Mouse (Mus musculus): ENCODE data around the gene Phf7. TPM values are rescaled to one million over a fixed set of nuclear protein-coding genes. Genes with fewer than 3 reads are reported as not detected.

Gene Phf7
- polyA plus RNA-seq, 1 experiment: 4.5 TPM

DNA sequence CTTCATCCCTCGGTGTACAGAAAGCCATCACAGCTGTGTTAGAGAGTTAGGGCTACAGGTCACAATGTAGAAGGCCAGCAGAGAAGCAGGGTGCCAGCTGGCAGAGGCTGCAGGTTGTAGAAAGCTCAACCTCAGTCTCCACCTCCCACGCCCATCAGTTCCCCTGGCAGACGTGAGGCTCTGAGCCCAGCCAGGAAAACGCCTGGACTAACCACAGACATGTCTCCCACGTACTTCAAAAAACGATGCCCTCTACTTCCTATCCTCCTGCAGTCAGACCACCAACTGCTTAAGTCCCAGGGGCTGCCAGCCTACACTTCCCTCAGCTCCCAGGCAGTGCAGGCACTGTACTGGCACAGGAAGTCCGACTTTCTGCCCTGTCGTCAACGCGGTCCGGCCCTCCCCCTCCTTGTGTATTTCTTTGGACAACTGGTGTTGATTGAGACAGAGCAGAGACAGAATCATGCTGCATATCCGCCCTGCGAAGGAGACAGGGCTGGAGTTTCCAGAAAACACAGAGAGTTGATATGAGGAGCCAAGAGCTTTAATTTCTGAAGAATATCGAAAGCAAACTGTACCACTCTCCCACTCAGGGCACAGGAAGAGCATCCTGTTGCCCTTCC is 56.1 kb downstream of the Phf7 start:
- Histone ChIP-seq H3K27me3 (ENCODE audit: control insufficient read depth, insufficient read depth, insufficient read length) (no peaks in the 10 kb centered on the region), H3K79me3 (ENCODE audit: low read depth) (peaks cover 56% of the 10 kb centered on the region), H3K4me3 (ENCODE audit: insufficient read depth, poor library complexity, severe bottlenecking) (no peak overlapping the region), H3K36me3 (ENCODE audit: control insufficient read depth, insufficient read depth) (peaks cover 82% of the 10 kb centered on the region), H3ac (ENCODE audit: control insufficient read depth, insufficient read length, low read depth) (no peak overlapping the region), H3K79me2 (ENCODE audit: control insufficient read depth, insufficient read depth) (peaks cover 91% of the 10 kb centered on the region)
- TF ChIP-seq MAX (IDR thresholded peaks at IDR 0.05) (no peak), MYOD1 (IDR thresholded peaks at IDR 0.05; ENCODE audit: control insufficient read depth, insufficient read length, low read depth) (no peak), USF1 (IDR thresholded peaks at IDR 0.05; ENCODE audit: low read depth) (no peak), FOSL1 (IDR thresholded peaks at IDR 0.05; ENCODE audit: insufficient read depth, low read length, poor library complexity, severe bottlenecking) (no peak), MYOG (IDR thresholded peaks at IDR 0.05; ENCODE audit: control insufficient read depth, extremely low read depth, insufficient read length) (no peak), CEBPB (IDR thresholded peaks at IDR 0.05; ENCODE audit: low read depth) (no peak), CTCF (IDR thresholded peaks at IDR 0.05; ENCODE audit: control insufficient read depth, insufficient read depth, insufficient read length) (no peak)

DNA sequence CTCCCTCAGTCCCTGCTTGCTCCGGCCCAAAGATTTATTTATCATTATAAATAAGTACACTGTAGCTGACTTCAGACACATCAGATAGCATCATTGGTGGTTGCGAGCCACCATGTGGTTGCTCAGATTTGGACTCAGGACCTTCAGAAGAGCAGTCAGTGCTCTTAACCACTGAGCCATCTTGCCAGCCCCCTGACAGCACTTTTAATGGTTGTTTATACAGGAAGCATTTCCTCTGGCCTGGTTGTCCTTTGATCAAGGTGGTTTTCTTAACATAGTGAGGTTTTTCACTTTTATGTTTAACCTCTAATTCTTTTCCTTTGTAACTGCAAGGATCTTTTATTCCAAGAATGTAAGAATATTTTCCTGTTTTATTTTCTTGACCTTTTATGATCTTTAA is 56.7 kb downstream of the Phf7 start:
- Histone ChIP-seq H3K4me3 (ENCODE audit: insufficient read depth, poor library complexity, severe bottlenecking) (no peak overlapping the region), H3K79me2 (ENCODE audit: control insufficient read depth, insufficient read depth) (peaks cover 85% of the 10 kb centered on the region), H3K27me3 (ENCODE audit: control insufficient read depth, insufficient read depth, insufficient read length) (no peaks in the 10 kb centered on the region), H3K79me3 (ENCODE audit: low read depth) (peaks cover 52% of the 10 kb centered on the region), H3K36me3 (ENCODE audit: control insufficient read depth, insufficient read depth) (peaks cover 82% of the 10 kb centered on the region), H3ac (ENCODE audit: control insufficient read depth, insufficient read length, low read depth) (no peak overlapping the region)
- no peak for TF ChIP-seq MYOD1 (IDR thresholded peaks at IDR 0.05; ENCODE audit: control insufficient read depth, insufficient read length, low read depth)
- TF ChIP-seq FOSL1 (IDR thresholded peaks at IDR 0.05; ENCODE audit: insufficient read depth, low read length, poor library complexity, severe bottlenecking): no peak
- no peak for TF ChIP-seq MYOG (IDR thresholded peaks at IDR 0.05; ENCODE audit: control insufficient read depth, extremely low read depth, insufficient read length)
- TF ChIP-seq CTCF (IDR thresholded peaks at IDR 0.05; ENCODE audit: control insufficient read depth, insufficient read depth, insufficient read length): no peak
- no peak for TF ChIP-seq MAX (IDR thresholded peaks at IDR 0.05)
- TF ChIP-seq CEBPB (IDR thresholded peaks at IDR 0.05; ENCODE audit: low read depth): no peak
- TF ChIP-seq USF1 (IDR thresholded peaks at IDR 0.05; ENCODE audit: low read depth): no peak

DNA sequence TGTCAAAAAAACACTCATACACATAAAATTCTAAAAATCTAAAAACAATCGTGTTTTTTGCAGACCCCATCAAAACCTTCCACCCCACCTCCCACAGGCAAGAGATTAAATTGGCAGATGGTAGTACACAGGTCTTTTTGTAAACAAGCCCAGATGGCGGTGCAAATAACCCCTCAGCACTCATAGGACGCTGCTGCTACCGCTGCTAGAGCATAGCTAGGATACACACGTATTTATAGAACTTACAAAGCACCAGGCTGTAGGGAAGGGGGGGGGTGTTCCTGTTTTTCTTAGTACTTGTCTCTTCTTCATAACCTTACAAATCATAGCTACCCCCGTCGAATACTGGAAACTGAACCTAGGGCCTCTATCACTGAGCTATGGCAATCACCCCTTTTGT is 57.3 kb downstream of the Phf7 start:
- Histone ChIP-seq H3K27me3 (ENCODE audit: control insufficient read depth, insufficient read depth, insufficient read length) (no peaks in the 10 kb centered on the region), H3K79me2 (ENCODE audit: control insufficient read depth, insufficient read depth) (peaks cover 78% of the 10 kb centered on the region), H3K36me3 (ENCODE audit: control insufficient read depth, insufficient read depth) (peaks cover 84% of the 10 kb centered on the region), H3K4me3 (ENCODE audit: insufficient read depth, poor library complexity, severe bottlenecking) (no peak overlapping the region), H3ac (ENCODE audit: control insufficient read depth, insufficient read length, low read depth) (no peak overlapping the region), H3K79me3 (ENCODE audit: low read depth) (peaks cover 50% of the 10 kb centered on the region)
- TF ChIP-seq USF1 (IDR thresholded peaks at IDR 0.05; ENCODE audit: low read depth) (no peak), MYOG (IDR thresholded peaks at IDR 0.05; ENCODE audit: control insufficient read depth, extremely low read depth, insufficient read length) (no peak), MAX (IDR thresholded peaks at IDR 0.05) (no peak), FOSL1 (IDR thresholded peaks at IDR 0.05; ENCODE audit: insufficient read depth, low read length, poor library complexity, severe bottlenecking) (no peak)

DNA sequence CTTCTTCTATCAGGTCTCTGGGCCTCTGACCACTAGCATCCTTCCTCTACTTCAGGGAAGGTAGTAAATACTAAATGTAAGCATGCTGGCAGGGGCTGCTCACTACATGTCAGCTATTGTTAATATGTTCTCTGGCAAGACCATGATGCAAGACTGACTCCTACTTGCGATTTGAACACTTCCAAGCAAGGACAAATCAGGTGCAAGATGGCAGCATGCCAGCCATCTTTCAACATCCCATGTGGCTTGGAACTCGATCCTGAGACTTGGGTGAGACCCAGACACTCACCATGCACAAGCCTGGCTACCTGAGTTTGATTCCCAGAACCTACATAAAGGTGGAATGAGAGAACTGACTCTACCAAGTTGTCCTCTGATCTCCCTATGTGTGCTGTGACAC is 59.2 kb downstream of the Phf7 start:
- peaks cover 62% of the 10 kb centered on the region for H3K79me2 ChIP-seq (ENCODE audit: control insufficient read depth, insufficient read depth)
- H3ac ChIP-seq (ENCODE audit: control insufficient read depth, insufficient read length, low read depth): no peak overlapping the region
- H3K4me3 ChIP-seq (ENCODE audit: insufficient read depth, poor library complexity, severe bottlenecking): no peak overlapping the region
- peaks cover 92% of the 10 kb centered on the region for H3K36me3 ChIP-seq (ENCODE audit: control insufficient read depth, insufficient read depth)
- TF ChIP-seq CEBPB (IDR thresholded peaks at IDR 0.05; ENCODE audit: low read depth) (no peak), MAX (IDR thresholded peaks at IDR 0.05) (no peak), CTCF (IDR thresholded peaks at IDR 0.05; ENCODE audit: control insufficient read depth, insufficient read depth, insufficient read length) (no peak), USF1 (IDR thresholded peaks at IDR 0.05; ENCODE audit: low read depth) (no peak)
- no peaks in the 10 kb centered on the region for H3K27me3 ChIP-seq (ENCODE audit: control insufficient read depth, insufficient read depth, insufficient read length)
- peaks cover 45% of the 10 kb centered on the region for H3K79me3 ChIP-seq (ENCODE audit: low read depth)

DNA sequence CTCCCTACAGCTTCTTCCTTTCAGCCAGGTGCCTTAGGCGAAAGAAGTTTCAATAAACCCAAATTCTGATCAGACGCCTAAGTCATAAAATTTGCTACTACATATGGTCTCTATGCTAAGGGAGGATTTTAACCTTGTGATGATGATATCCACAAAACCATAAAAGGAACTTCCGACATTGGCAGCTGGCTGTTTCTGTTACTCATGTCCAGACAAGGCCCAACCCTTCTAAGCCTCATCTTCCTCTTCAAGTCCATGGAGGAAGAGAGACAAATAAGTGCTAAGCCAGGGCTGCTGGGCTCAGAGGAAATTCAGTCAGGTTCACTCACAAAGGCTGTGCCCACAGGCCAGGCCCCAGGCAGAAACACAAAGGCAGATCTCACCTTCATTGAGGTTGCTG is 61.8 kb downstream of the Phf7 start:
- Histone ChIP-seq H3K79me3 (ENCODE audit: low read depth) (peaks cover 22% of the 10 kb centered on the region), H3K4me3 (ENCODE audit: insufficient read depth, poor library complexity, severe bottlenecking) (no peak overlapping the region), H3K27me3 (ENCODE audit: control insufficient read depth, insufficient read depth, insufficient read length) (no peaks in the 10 kb centered on the region), H3ac (ENCODE audit: control insufficient read depth, insufficient read length, low read depth) (no peak overlapping the region), H3K79me2 (ENCODE audit: control insufficient read depth, insufficient read depth) (peaks cover 36% of the 10 kb centered on the region), H3K36me3 (ENCODE audit: control insufficient read depth, insufficient read depth) (peaks cover 92% of the 10 kb centered on the region)
- TF ChIP-seq MYOG (IDR thresholded peaks at IDR 0.05; ENCODE audit: control insufficient read depth, extremely low read depth, insufficient read length) (no peak), MYOD1 (IDR thresholded peaks at IDR 0.05; ENCODE audit: control insufficient read depth, insufficient read length, low read depth) (no peak), USF1 (IDR thresholded peaks at IDR 0.05; ENCODE audit: low read depth) (no peak), MAX (IDR thresholded peaks at IDR 0.05) (no peak), CTCF (IDR thresholded peaks at IDR 0.05; ENCODE audit: control insufficient read depth, insufficient read depth, insufficient read length) (no peak), FOSL1 (IDR thresholded peaks at IDR 0.05; ENCODE audit: insufficient read depth, low read length, poor library complexity, severe bottlenecking) (no peak), CEBPB (IDR thresholded peaks at IDR 0.05; ENCODE audit: low read depth) (no peak)

DNA sequence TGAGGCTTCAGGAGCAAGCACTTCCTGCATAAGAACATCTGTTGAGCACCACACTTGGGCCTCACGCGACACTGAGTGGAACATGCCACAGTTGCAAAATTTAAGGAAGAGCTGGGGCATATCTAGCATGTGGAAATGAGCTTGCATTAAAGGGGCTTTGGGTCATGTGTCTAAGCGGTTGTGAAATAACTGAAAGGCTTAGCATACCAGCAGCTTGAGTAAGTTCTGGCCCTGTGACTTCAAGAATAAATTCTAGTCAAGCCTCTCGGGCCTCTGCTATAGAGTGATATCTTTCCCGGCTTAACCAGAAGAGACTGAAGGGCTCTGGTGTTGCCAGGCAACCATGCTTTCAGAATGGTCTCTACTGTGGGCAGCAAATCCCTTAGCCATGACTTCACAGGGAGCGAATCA is 62.3 kb downstream of the Phf7 start:
- TF ChIP-seq CTCF (IDR thresholded peaks at IDR 0.05; ENCODE audit: control insufficient read depth, insufficient read depth, insufficient read length) (no peak), CEBPB (IDR thresholded peaks at IDR 0.05; ENCODE audit: low read depth) (peak; percentile 33)
- Histone ChIP-seq H3K79me2 (ENCODE audit: control insufficient read depth, insufficient read depth) (peaks cover 30% of the 10 kb centered on the region), H3ac (ENCODE audit: control insufficient read depth, insufficient read length, low read depth) (no peak overlapping the region), H3K27me3 (ENCODE audit: control insufficient read depth, insufficient read depth, insufficient read length) (no peaks in the 10 kb centered on the region), H3K79me3 (ENCODE audit: low read depth) (peaks cover 17% of the 10 kb centered on the region), H3K36me3 (ENCODE audit: control insufficient read depth, insufficient read depth) (peaks cover 96% of the 10 kb centered on the region), H3K4me3 (ENCODE audit: insufficient read depth, poor library complexity, severe bottlenecking) (no peak overlapping the region)

Other genes with a start within 250 kb of the Phf7 start
- 13.4 TPM for gene Glt8d1, start 249.9 kb downstream of the Phf7 start, polyA plus RNA-seq (2012; fragmentation: generic; extraction: Trizol)
- gene Spcs1, start 249.6 kb downstream of the Phf7 start, polyA plus RNA-seq (2012; fragmentation: generic; extraction: Trizol): 218 TPM
- gene Pbrm1, start 232.2 kb downstream of the Phf7 start, polyA plus RNA-seq (2012; fragmentation: generic; extraction: Trizol): 14.3 TPM
- 56.7 TPM for gene Gnl3, start 232.2 kb downstream of the Phf7 start, polyA plus RNA-seq (2012; fragmentation: generic; extraction: Trizol)
- gene Smim4, start 122.4 kb downstream of the Phf7 start, polyA plus RNA-seq (2012; fragmentation: generic; extraction: Trizol): 70.5 TPM
- gene Nt5dc2, start 120.3 kb downstream of the Phf7 start, polyA plus RNA-seq (2012; fragmentation: generic; extraction: Trizol): 322 TPM
- gene Stab1, start 82.7 kb downstream of the Phf7 start, polyA plus RNA-seq (2012; fragmentation: generic; extraction: Trizol): 0.25 TPM
- gene Tnnc1, start 43.0 kb downstream of the Phf7 start, polyA plus RNA-seq (2012; fragmentation: generic; extraction: Trizol): 21.0 TPM
- gene Nisch, start 34.4 kb downstream of the Phf7 start, polyA plus RNA-seq (2012; fragmentation: generic; extraction: Trizol): 160 TPM
- gene Sema3g, start 33.5 kb downstream of the Phf7 start, polyA plus RNA-seq (2012; fragmentation: generic; extraction: Trizol): 0.14 TPM
- gene Bap1, start 133 bp upstream of the Phf7 start, polyA plus RNA-seq (2012; fragmentation: generic; extraction: Trizol): 42.0 TPM
- gene Dnah1, start 72.6 kb upstream of the Phf7 start, polyA plus RNA-seq (2012; fragmentation: generic; extraction: Trizol): 0.01 TPM
- 6.7 TPM for gene Capn7, start 85.3 kb upstream of the Phf7 start, polyA plus RNA-seq (2012; fragmentation: generic; extraction: Trizol)
- 8.7 TPM for gene Sh3bp5, start 184.8 kb upstream of the Phf7 start, polyA plus RNA-seq (2012; fragmentation: generic; extraction: Trizol)
- 30.2 TPM for gene Eaf1, start 243.1 kb upstream of the Phf7 start, polyA plus RNA-seq (2012; fragmentation: generic; extraction: Trizol)
- gene Mettl6, start 243.7 kb upstream of the Phf7 start, polyA plus RNA-seq (2012; fragmentation: generic; extraction: Trizol): 17.0 TPM